Comparison of ENCODE assay signal across 21 mouse cellular contexts in genomic region chr13:33068164-33068563, GRCm38 (mm10). TPM values are rescaled to one million over a fixed set of nuclear protein-coding genes. Genes with fewer than 3 reads are reported as not detected.
DNase-seq lines count a peak whose midpoint lies in the region; ATAC-seq and TF ChIP-seq lines count a peak whose summit lies in the region.
"Had no signal": no experiment of that assay in that cellular context is flagged by ENCODE, and none has a peak within 500 bp of the region (broad histone marks: within the 10 kb centered on the region; RNA-seq: fewer than 3 reads in every experiment).

No protein-coding gene starts in this region.

- no peaks in the 10 kb centered on the region for H3K27me3 ChIP-seq in spleen, adult 2 months (ENCODE audit: control insufficient read depth, insufficient read depth, low read length)
- no peaks in the 10 kb centered on the region for H3K27me3 ChIP-seq in stomach, postnatal 0 days (ENCODE audit: control insufficient read depth, insufficient read depth, low read length)
- H3K27me3 ChIP-seq in hindbrain, embryonic 11.5 days (ENCODE audit: control insufficient read depth, insufficient read depth, low read length), result no peaks in the 10 kb centered on the region
- H3K27me3 ChIP-seq: hindbrain, embryonic 13.5 days; limb, embryonic 12.5 days had no signal

- peak; percentile 66 to 67 for DNase-seq in frontal cortex, adult 2 months (ENCODE audit: extremely low spot score in 1 of 2, low spot score in 1 of 2)
- DNase-seq in frontal cortex, postnatal 10 days (ENCODE audit: low spot score in 2 of 2), result no peak
- peak; percentile 19 to 34 for DNase-seq in spleen, adult 2 months (ENCODE audit: low read depth in 1 of 2, low spot score in 2 of 2)
- DNase-seq in spleen, adult 18-20 months, result no peak
- no peak for DNase-seq in stomach, postnatal 0 days (ENCODE audit: low spot score)
- no peak for DNase-seq in hindbrain, embryonic 11.5 days (ENCODE audit: low spot score)
- no peak for DNase-seq in adrenal gland, adult 8-10 months
- DNase-seq: adrenal gland, adult 2 months; cerebellum, adult 9-10 months; forebrain, postnatal 0 days; gastrocnemius, postnatal 25 days; kidney, postnatal 14 days; right cerebral cortex, postnatal 4 days had no signal

- H3K9me3 ChIP-seq in stomach, postnatal 0 days (ENCODE audit: control insufficient read depth, low read length), result no peaks in the 10 kb centered on the region
- no peaks in the 10 kb centered on the region for H3K9me3 ChIP-seq in hindbrain, embryonic 11.5 days (ENCODE audit: control insufficient read depth, low read length)
- H3K9me3 ChIP-seq: hindbrain, embryonic 13.5 days; limb, embryonic 12.5 days had no signal

- H3K36me3 ChIP-seq in spleen, adult 2 months (ENCODE audit: control insufficient read depth, insufficient read depth, low read length), result no peaks in the 10 kb centered on the region
- H3K36me3 ChIP-seq in stomach, postnatal 0 days (ENCODE audit: control insufficient read depth, insufficient read depth, low read length), result no peaks in the 10 kb centered on the region
- H3K36me3 ChIP-seq in hindbrain, embryonic 11.5 days (ENCODE audit: control insufficient read depth, insufficient read depth, low read length), result no peaks in the 10 kb centered on the region
- H3K36me3 ChIP-seq: hindbrain, embryonic 13.5 days; limb, embryonic 12.5 days had no signal

- H3K9ac ChIP-seq in stomach, postnatal 0 days (ENCODE audit: low read length), result no peak overlapping the region
- no peak overlapping the region for H3K9ac ChIP-seq in hindbrain, embryonic 11.5 days (ENCODE audit: low read depth, low read length)
- H3K9ac ChIP-seq: forebrain, postnatal 0 days; hindbrain, embryonic 13.5 days; limb, embryonic 12.5 days; liver, embryonic 14.5 days had no signal

- no peak for TF ChIP-seq EP300 in stomach, postnatal 0 days (optimal IDR thresholded peaks at IDR 0.05)

- H3K4me1 ChIP-seq in spleen, adult 2 months (ENCODE audit: control insufficient read depth, insufficient read depth, insufficient read length), result peaks cover 3% of the 10 kb centered on the region
- H3K4me1 ChIP-seq in stomach, postnatal 0 days (replicated peaks; ENCODE audit: control insufficient read depth, insufficient read depth), result no peaks in the 10 kb centered on the region
- H3K4me1 ChIP-seq in hindbrain, embryonic 11.5 days (replicated peaks; ENCODE audit: control insufficient read depth, insufficient read depth, low read length), result no peaks in the 10 kb centered on the region
- H3K4me1 ChIP-seq: hindbrain, embryonic 13.5 days; limb, embryonic 12.5 days had no signal

- no peak overlapping the region for H3K4me3 ChIP-seq in spleen, adult 2 months (ENCODE audit: extremely low read depth, insufficient read depth, insufficient read length)
- no peak overlapping the region for H3K4me3 ChIP-seq in stomach, postnatal 0 days (ENCODE audit: low read depth, low read length)
- H3K4me3 ChIP-seq in hindbrain, embryonic 11.5 days (ENCODE audit: low read depth, low read length), result no peak overlapping the region
- H3K4me3 ChIP-seq: hindbrain, embryonic 13.5 days; limb, embryonic 12.5 days; myocyte had no signal

- peak; percentile 57 for ATAC-seq in megakaryocyte, adult 5-6 weeks (ENCODE audit: poor library complexity, severe bottlenecking)
- no peak for ATAC-seq in stomach, postnatal 0 days (ENCODE audit: low FRiP score, low TSS enrichment)
- no peak for ATAC-seq in hindbrain, embryonic 11.5 days (ENCODE audit: low FRiP score)
- ATAC-seq: forebrain, postnatal 0 days; intestine, embryonic 16.5 days; lung, postnatal 0 days had no signal

- no peak for TF ChIP-seq CTCF in spleen, adult 2 months (IDR thresholded peaks at IDR 0.05; ENCODE audit: extremely low read depth, insufficient read depth, insufficient read length, insufficient replicate concordance)
- no peak for TF ChIP-seq CTCF in stomach, postnatal 0 days (IDR thresholded peaks at IDR 0.05; ENCODE audit: low read depth)

- no peak overlapping the region for H3K4me2 ChIP-seq in stomach, postnatal 0 days (replicated peaks; ENCODE audit: low read depth)
- H3K4me2 ChIP-seq in hindbrain, embryonic 11.5 days (replicated peaks; ENCODE audit: low read depth, low read length), result no peak overlapping the region
- H3K4me2 ChIP-seq: hindbrain, embryonic 13.5 days; limb, embryonic 12.5 days; midbrain, embryonic 11.5 days had no signal

- 44% methylated on average over 3 of the region's 3 CpGs for WGBS in spleen, adult 2 months
- 59% methylated on average over 3 of the region's 3 CpGs for WGBS in stomach, postnatal 0 days
- WGBS in hindbrain, embryonic 11.5 days, result 89% methylated on average over 3 of the region's 3 CpGs

- TF ChIP-seq POLR2A in spleen, adult 2 months (IDR thresholded peaks at IDR 0.05; ENCODE audit: low read depth, low read length), result no peak

- H3K27ac ChIP-seq in spleen, adult 2 months (ENCODE audit: insufficient read depth, low read length), result no peak overlapping the region
- H3K27ac ChIP-seq in stomach, postnatal 0 days (replicated peaks), result peak overlapping the region; percentile 63
- H3K27ac ChIP-seq in hindbrain, embryonic 11.5 days (ENCODE audit: low read depth, low read length), result no peak overlapping the region
- H3K27ac ChIP-seq: hindbrain, embryonic 13.5 days; limb, embryonic 12.5 days; liver, embryonic 14.5 days had no signal

RNA-seq across cellular contexts. Expression of gene Serpinb1b, which starts 10.2 kb away (rescaled TPM):
- 0.50 and 0.74 TPM in 2 replicates for polyA plus RNA-seq in frontal cortex, adult 2 months (2012; rRNA removed)
- polyA plus RNA-seq in spleen, adult 2 months (2012; rRNA removed), result 0.06 and 0.21 TPM in 2 replicates
- total RNA-seq in megakaryocyte, adult 5-6 weeks (2015), result 0.07 TPM in 1 of 2 replicates, not detected in the other
- 0.12 TPM in 1 of 2 replicates, not detected in the other for total RNA-seq in megakaryocyte, adult 5-6 weeks (2017)
- polyA plus RNA-seq in stomach, postnatal 0 days (2015; fragmentation: Nextera tagmentation; extraction: Ambion mirVana), result 1.3 and 2.0 TPM in 2 replicates
- polyA plus RNA-seq in hindbrain, embryonic 11.5 days (2014; fragmentation: Nextera tagmentation; extraction: Ambion mirVana), result 4.1 and 6.2 TPM in 2 replicates
- under 1 TPM in 2 of 4 experiments, not detected in 2; 0.56 to 0.99 TPM for total RNA-seq in adrenal gland, adult 8-10 months (2022)
- total RNA-seq: gastrocnemius, postnatal 25 days had no signal
- polyA plus RNA-seq: liver, embryonic 14.5 days had no signal

RNA-seq across cellular contexts. Expression of gene Serpinb9b, which starts 40.9 kb away (rescaled TPM):
- 0.20 and 0.42 TPM in 2 replicates for polyA plus RNA-seq in frontal cortex, adult 2 months (2012; rRNA removed)
- 0.32 and 0.36 TPM in 2 replicates for polyA plus RNA-seq in spleen, adult 2 months (2012; rRNA removed)
- 0.27 TPM in 1 of 2 replicates, not detected in the other for total RNA-seq in megakaryocyte, adult 5-6 weeks (2015)
- total RNA-seq in megakaryocyte, adult 5-6 weeks (2017), result not detected in 2 replicates
- polyA plus RNA-seq in stomach, postnatal 0 days (2015; fragmentation: Nextera tagmentation; extraction: Ambion mirVana), result 2.7 and 4.9 TPM in 2 replicates
- polyA plus RNA-seq in hindbrain, embryonic 11.5 days (2014; fragmentation: Nextera tagmentation; extraction: Ambion mirVana), result 0.08 and 0.14 TPM in 2 replicates
- total RNA-seq in adrenal gland, adult 8-10 months (2022), result under 1 TPM in 3 of 4 experiments, not detected in 1; 0.15 to 0.41 (median 0.28) TPM
- total RNA-seq: gastrocnemius, postnatal 25 days had no signal
- polyA plus RNA-seq: limb, embryonic 12.5 days had no signal

Comparison
In these comparisons a context has a peak if more than half of its experiments do, and no peak if none do; other contexts are left out.
1. DNase-seq: peak in frontal cortex, adult 2 months (2 of 2) and spleen, adult 2 months (2 of 2); none in frontal cortex, postnatal 10 days (0 of 2), spleen, adult 18-20 months (0 of 2), stomach, postnatal 0 days (single experiment), hindbrain, embryonic 11.5 days (single experiment) and adrenal gland, adult 8-10 months (single experiment).